Mouse (Mus musculus): ENCODE measurements around the gene Heatr5a. TPM values are rescaled to one million over a fixed set of nuclear protein-coding genes. Genes with fewer than 3 reads are reported as not detected.

Heatr5a gene
- polyA plus RNA-seq, 1 experiment from 2014 or later = 5.5 TPM

GRCm38 (mm10) chr12:51909202-51909601, 61.9 kb downstream of the Heatr5a start:
- H3K4me1 ChIP-seq (replicated peaks) = no peaks in the 10 kb centered on the region
- no peak overlapping the region for H3K27ac ChIP-seq (replicated peaks)
- H3K27me3 ChIP-seq = no peaks in the 10 kb centered on the region
- no peak for ATAC-seq (ENCODE audit: low read depth)
- H3K9ac ChIP-seq = no peak overlapping the region
- no peaks in the 10 kb centered on the region for H3K9me3 ChIP-seq
- no peak overlapping the region for H3K4me2 ChIP-seq
- no peak overlapping the region for H3K4me3 ChIP-seq
- 93% methylated on average over 5 of the region's 5 CpGs for WGBS
- H3K36me3 ChIP-seq = peaks cover 12% of the 10 kb centered on the region

GRCm38 (mm10) chr12:51907543-51907942, 63.6 kb downstream of the Heatr5a start:
- no peak for ATAC-seq (ENCODE audit: low read depth)
- Histone ChIP-seq H3K4me3 (no peak overlapping the region), H3K4me2 (no peak overlapping the region), H3K27ac (replicated peaks) (no peak overlapping the region), H3K9ac (no peak overlapping the region), H3K36me3 (peaks cover 3% of the 10 kb centered on the region; the same call in 1 of the 2 replicates), H3K4me1 (replicated peaks) (no peaks in the 10 kb centered on the region), H3K27me3 (no peaks in the 10 kb centered on the region), H3K9me3 (no peaks in the 10 kb centered on the region)
- 86% methylated on average over 3 of the region's 3 CpGs for WGBS

- Histone ChIP-seq H3K4me2 (no peak overlapping the region), H3K36me3 (peaks cover 22% of the 10 kb centered on the region), H3K27me3 (no peaks in the 10 kb centered on the region), H3K9ac (no peak overlapping the region), H3K4me1 (replicated peaks) (no peaks in the 10 kb centered on the region), H3K4me3 (no peak overlapping the region), H3K27ac (replicated peaks) (no peak overlapping the region), H3K9me3 (no peaks in the 10 kb centered on the region)
- ATAC-seq (ENCODE audit: low read depth) = no peak
- 87% methylated on average over 7 of the region's 7 CpGs for WGBS
Observed at GRCm38 (mm10) chr12:51900551-51900950, 70.6 kb downstream of the Heatr5a start.

- Histone ChIP-seq H3K4me2 (no peak overlapping the region), H3K9me3 (no peaks in the 10 kb centered on the region), H3K36me3 (peaks cover 38% of the 10 kb centered on the region), H3K9ac (no peak overlapping the region), H3K27me3 (no peaks in the 10 kb centered on the region), H3K4me3 (no peak overlapping the region), H3K27ac (replicated peaks) (no peak overlapping the region), H3K4me1 (replicated peaks) (no peaks in the 10 kb centered on the region)
- ATAC-seq (ENCODE audit: low read depth) = no peak
- 94% methylated on average over 4 of the region's 4 CpGs for WGBS
Observed at GRCm38 (mm10) chr12:51896901-51897300, 74.2 kb downstream of the Heatr5a start.

GRCm38 (mm10) chr12:51888609-51889008, 82.5 kb downstream of the Heatr5a start:
- no peak overlapping the region for H3K4me3 ChIP-seq
- 92% methylated on average over 12 of the region's 12 CpGs for WGBS
- H3K36me3 ChIP-seq = peaks cover 49% of the 10 kb centered on the region

GRCm38 (mm10) chr12:51887301-51888290, 83.5 kb downstream of the Heatr5a start:
- Histone ChIP-seq H3K36me3 (peaks cover 54% of the 10 kb centered on the region), H3K4me3 (no peak overlapping the region), H3K27ac (replicated peaks) (no peak overlapping the region), H3K9me3 (no peaks in the 10 kb centered on the region), H3K4me2 (no peak overlapping the region), H3K9ac (no peak overlapping the region), H3K27me3 (no peaks in the 10 kb centered on the region), H3K4me1 (replicated peaks) (no peaks in the 10 kb centered on the region)
- WGBS = 89% methylated on average over 11 of the region's 11 CpGs
- ATAC-seq (ENCODE audit: low read depth) = no peak

More at GRCm38 (mm10) chr12:51888609-51889008, 82.5 kb downstream of the Heatr5a start:
- H3K27ac ChIP-seq (replicated peaks) = no peak overlapping the region
- H3K4me2 ChIP-seq = no peak overlapping the region
- H3K4me1 ChIP-seq (replicated peaks) = no peaks in the 10 kb centered on the region
- no peak overlapping the region for H3K9ac ChIP-seq
- no peaks in the 10 kb centered on the region for H3K27me3 ChIP-seq
- no peak for ATAC-seq (ENCODE audit: low read depth)
- no peaks in the 10 kb centered on the region for H3K9me3 ChIP-seq

- no peak for ATAC-seq (ENCODE audit: low read depth)
- no peak overlapping the region for H3K4me2 ChIP-seq
Observed at GRCm38 (mm10) chr12:51886369-51886768, 84.8 kb downstream of the Heatr5a start.

GRCm38 (mm10) chr12:51884801-51885200, 86.3 kb downstream of the Heatr5a start:
- H3K36me3 ChIP-seq = peaks cover 61% of the 10 kb centered on the region
- no peak overlapping the region for H3K4me2 ChIP-seq
- no peak overlapping the region for H3K4me3 ChIP-seq
- H3K9me3 ChIP-seq = no peaks in the 10 kb centered on the region
- WGBS = 94% methylated on average over 2 of the region's 2 CpGs
- H3K27me3 ChIP-seq = no peaks in the 10 kb centered on the region
- no peaks in the 10 kb centered on the region for H3K4me1 ChIP-seq (replicated peaks)
- ATAC-seq (ENCODE audit: low read depth) = no peak
- no peak overlapping the region for H3K9ac ChIP-seq
- H3K27ac ChIP-seq (replicated peaks) = no peak overlapping the region

More at GRCm38 (mm10) chr12:51886369-51886768, 84.8 kb downstream of the Heatr5a start:
- Histone ChIP-seq H3K27me3 (no peaks in the 10 kb centered on the region), H3K36me3 (peaks cover 56% of the 10 kb centered on the region), H3K9ac (no peak overlapping the region), H3K27ac (replicated peaks) (no peak overlapping the region), H3K4me1 (replicated peaks) (no peaks in the 10 kb centered on the region), H3K9me3 (no peaks in the 10 kb centered on the region), H3K4me3 (no peak overlapping the region)
- WGBS = 91% methylated on average over 6 of the region's 6 CpGs

GRCm38 (mm10) chr12:51883297-51883805, 87.8 kb downstream of the Heatr5a start:
- H3K4me2 ChIP-seq = no peak overlapping the region
- no peaks in the 10 kb centered on the region for H3K27me3 ChIP-seq
- H3K27ac ChIP-seq (replicated peaks) = no peak overlapping the region
- ATAC-seq (ENCODE audit: low read depth) = no peak
- no peak overlapping the region for H3K4me3 ChIP-seq
- no peaks in the 10 kb centered on the region for H3K9me3 ChIP-seq
- 94% methylated on average over 9 of the region's 9 CpGs for WGBS
- no peaks in the 10 kb centered on the region for H3K4me1 ChIP-seq (replicated peaks)
- H3K9ac ChIP-seq = no peak overlapping the region
- peaks cover 61% of the 10 kb centered on the region for H3K36me3 ChIP-seq

GRCm38 (mm10) chr12:51882606-51883296, 88.4 kb downstream of the Heatr5a start:
- Histone ChIP-seq H3K4me2 (no peak overlapping the region), H3K36me3 (peaks cover 59% of the 10 kb centered on the region), H3K4me1 (replicated peaks) (no peaks in the 10 kb centered on the region), H3K4me3 (no peak overlapping the region), H3K27me3 (no peaks in the 10 kb centered on the region), H3K27ac (replicated peaks) (no peak overlapping the region), H3K9ac (no peak overlapping the region; the same call in 1 of the 2 replicates), H3K9me3 (no peaks in the 10 kb centered on the region)
- no peak for ATAC-seq (ENCODE audit: low read depth)
- WGBS = 86% methylated on average over 6 of the region's 6 CpGs

GRCm38 (mm10) chr12:51881775-51882174, 89.3 kb downstream of the Heatr5a start:
- no peak overlapping the region for H3K27ac ChIP-seq (replicated peaks)
- H3K4me3 ChIP-seq = no peak overlapping the region
- no peaks in the 10 kb centered on the region for H3K9me3 ChIP-seq
- no peaks in the 10 kb centered on the region for H3K27me3 ChIP-seq
- 94% methylated on average over 2 of the region's 2 CpGs for WGBS
- H3K4me2 ChIP-seq = no peak overlapping the region
- no peaks in the 10 kb centered on the region for H3K4me1 ChIP-seq (replicated peaks)
- H3K36me3 ChIP-seq = peaks cover 62% of the 10 kb centered on the region
- no peak for ATAC-seq (ENCODE audit: low read depth)
- no peak overlapping the region for H3K9ac ChIP-seq

Data from neural tube, embryonic 13.5 days (tissue).